Mouse (Mus musculus) liver, postnatal 0 days (tissue): ENCODE results near the gene Cxcl16. TPM values are rescaled to one million over a fixed set of nuclear protein-coding genes. Genes with fewer than 3 reads are reported as not detected.
"Not testable (repeated sequence)": the region's sequence is repeated elsewhere in the genome, so short reads cannot be mapped to it uniquely, and the experiment has no call there.

ENCODE experiments used
- ATAC-seq: fragments of 200-750 bp; cut with Nextera tagmentation; 2 replicates; pipeline ENCODE4 v1.8.0; 2017; ENCODE audit warnings: mild to moderate bottlenecking, moderate library complexity
- DNase-seq: peaks from one replicate; pipeline ENCODE4 v3.0.0-alpha.2; 2016
- H3K27ac ChIP-seq: fragments of 300-500 bp; sonication (generic); 2 replicates; pipeline ENCODE4 v1.5.1; 2014; ENCODE audit warnings: antibody characterized with exemption, moderate library complexity, mild to moderate bottlenecking, low read depth
- H3K27me3 ChIP-seq: fragments of 300-500 bp; sonication (generic); 2 replicates; pipeline ENCODE4 v1.6.1; 2014; ENCODE audit warnings: low read length, control low read depth, mixed read lengths; ENCODE audit not compliant: insufficient read depth
- H3K36me3 ChIP-seq: fragments of 300-500 bp; sonication (generic); replicated peaks from 2 replicates; pipeline ENCODE4 v1.6.1; 2014; ENCODE audit warnings: mild to moderate bottlenecking, control low read depth, low read length, moderate library complexity, mixed read lengths; ENCODE audit not compliant: insufficient read depth
- H3K4me1 ChIP-seq: fragments of 300-500 bp; sonication (generic); 2 replicates; pipeline ENCODE4 v1.6.1; 2014; ENCODE audit warnings: antibody characterized with exemption, mild to moderate bottlenecking, control low read depth; ENCODE audit not compliant: insufficient read depth
- H3K4me2 ChIP-seq: fragments of 300-500 bp; sonication (generic); 2 replicates; pipeline ENCODE4 v1.6.1; 2014; ENCODE audit warnings: low read depth, mild to moderate bottlenecking, low read length, moderate library complexity, mixed read lengths
- H3K4me3 ChIP-seq: fragments of 300-500 bp; sonication (generic); 2 replicates; pipeline ENCODE4 v1.5.1; 2014; ENCODE audit warnings: low read depth, low read length
- H3K9ac ChIP-seq: fragments of 300-500 bp; sonication (generic); replicated peaks from 2 replicates; pipeline ENCODE4 v1.6.1; 2014; ENCODE audit warnings: mild to moderate bottlenecking, moderate library complexity
- H3K9me3 ChIP-seq: fragments of 300-500 bp; sonication (generic); 2 replicates; pipeline ENCODE4 v1.6.1; 2016; ENCODE audit warnings: mild to moderate bottlenecking, control low read depth, low read length, mixed read lengths
- CTCF ChIP-seq: sonication (generic); IDR thresholded peaks from 2 replicates; pipeline ENCODE4 v1.5.1; 2016; ENCODE audit warnings: antibody characterized with exemption, low read depth
- EP300 ChIP-seq: IDR thresholded peaks from 2 replicates; pipeline ENCODE4 v1.6.1; 2016; ENCODE audit warnings: antibody characterized with exemption, low read depth, mild to moderate bottlenecking
- WGBS: fragments of 180-500 bp; shearing (Covaris S2); extraction: QIAGEN DNeasy Blood & Tissue Kit; methylation state at CpG from one replicate; pipeline ENCODE4 v1.1.7; 2014; ENCODE audit not compliant: insufficient replicate concordance; 5-methylcytosine and 5-hydroxymethylcytosine counted together
- polyA plus RNA-seq: library from polyadenylated mRNA; unstranded; fragments of >200 nt; fragmentation: Nextera tagmentation; extraction: Ambion mirVana; gene quantifications from 2 replicates; pipeline ENCODE4 v1.2.1, GENCODE M21; 2015

Gene Cxcl16
- polyA plus RNA-seq, 1 experiment from 2014 or later, result 9.2 TPM

DNA sequence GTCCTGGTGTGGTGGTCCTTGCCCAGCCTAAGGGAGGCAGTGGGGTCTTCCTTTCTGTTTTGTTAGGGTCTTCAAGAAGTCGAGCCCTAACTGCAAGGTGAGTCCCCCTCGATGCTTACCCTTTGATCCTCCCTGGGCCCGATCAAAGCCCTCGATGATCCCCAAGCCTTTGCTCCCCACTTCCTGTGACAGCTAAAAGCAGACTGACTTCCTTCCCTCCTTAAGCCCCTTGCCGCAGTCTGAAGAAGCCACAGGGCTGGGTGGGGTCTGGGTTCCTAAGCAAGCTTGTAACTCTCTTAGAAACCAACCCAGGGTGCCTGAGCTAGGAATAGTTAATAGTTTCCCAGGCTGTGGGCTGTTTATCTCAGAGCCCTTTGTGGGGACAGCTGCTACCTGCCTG lies 24.3 kb downstream of the Cxcl16 start:
- 32% methylated on average over 5 of the region's 5 CpGs for WGBS
- H3K36me3 ChIP-seq, result peaks cover 45% of the 10 kb centered on the region
- no peaks in the 10 kb centered on the region for H3K9me3 ChIP-seq
- no peak for ATAC-seq
- no peak for TF ChIP-seq EP300
- no peak for TF ChIP-seq CTCF
- peak overlapping the region; percentile 44 for H3K27ac ChIP-seq
- peaks cover 30% of the 10 kb centered on the region for H3K4me1 ChIP-seq
- peak overlapping the region; percentile 96 for H3K4me2 ChIP-seq
- H3K9ac ChIP-seq, result peak overlapping the region; percentile 55
- H3K4me3 ChIP-seq, result peak overlapping the region; percentile 79
- no peak for DNase-seq
- no peaks in the 10 kb centered on the region for H3K27me3 ChIP-seq

DNA sequence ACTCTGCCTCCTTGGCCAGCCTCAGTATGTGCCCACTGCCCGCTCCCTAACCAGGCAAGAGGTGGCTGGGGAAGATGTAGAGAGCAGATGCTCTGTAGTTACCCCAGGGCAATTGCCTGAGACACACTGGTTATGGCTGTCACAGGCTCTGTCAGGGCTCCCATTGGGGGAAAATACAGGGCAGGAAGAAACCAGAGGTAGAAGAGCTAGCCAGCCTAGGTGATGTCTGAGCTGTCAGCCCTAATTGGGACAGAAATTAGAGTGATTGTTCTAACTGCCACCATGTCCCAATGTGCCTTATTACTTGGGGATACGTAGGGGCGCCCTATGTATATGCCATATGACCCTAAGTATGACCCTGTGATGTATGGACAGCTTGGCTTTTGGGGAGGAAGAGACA lies 25.8 kb downstream of the Cxcl16 start:
- peaks cover 31% of the 10 kb centered on the region for H3K36me3 ChIP-seq
- H3K27me3 ChIP-seq, result no peaks in the 10 kb centered on the region
- peak overlapping the region; percentile 96 for H3K4me2 ChIP-seq
- H3K27ac ChIP-seq, result peak overlapping the region; percentile 88
- no peak for ATAC-seq
- no peaks in the 10 kb centered on the region for H3K9me3 ChIP-seq
- H3K4me3 ChIP-seq, result peak overlapping the region; percentile 79
- 76% methylated on average over 3 of the region's 3 CpGs for WGBS
- no peak for TF ChIP-seq EP300
- no peak for TF ChIP-seq CTCF
- H3K9ac ChIP-seq, result peak overlapping the region; percentile 55
- peaks cover 26% of the 10 kb centered on the region for H3K4me1 ChIP-seq
- DNase-seq, result no peak

DNA sequence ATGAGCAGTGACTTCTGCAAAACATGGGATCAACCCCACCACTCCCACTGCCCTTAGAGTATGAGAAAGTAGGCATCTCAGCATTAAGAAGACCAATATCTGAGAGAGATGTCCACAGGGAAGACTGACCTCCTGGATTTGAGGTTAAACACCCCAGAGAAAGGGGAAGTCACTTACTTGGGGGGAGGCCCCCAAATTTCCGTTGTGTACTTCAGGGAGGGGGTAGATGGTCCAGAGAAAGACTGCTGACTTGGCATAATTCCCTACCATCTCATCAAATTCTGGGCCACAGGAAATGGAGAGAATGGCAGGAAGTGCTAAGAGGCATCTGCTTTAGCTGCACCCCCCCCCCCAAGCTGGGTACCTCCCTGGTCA lies 26.2 kb downstream of the Cxcl16 start:
- peak overlapping the region; percentile 79 for H3K4me3 ChIP-seq
- peak overlapping the region; percentile 82 for H3K9ac ChIP-seq
- H3K9me3 ChIP-seq, result no peaks in the 10 kb centered on the region
- 26% methylated on average over 1 of the region's 1 CpGs for WGBS
- H3K27ac ChIP-seq, result peak overlapping the region; percentile 88
- H3K27me3 ChIP-seq, result no peaks in the 10 kb centered on the region
- H3K4me1 ChIP-seq, result peaks cover 26% of the 10 kb centered on the region
- H3K36me3 ChIP-seq, result peaks cover 29% of the 10 kb centered on the region
- TF ChIP-seq EP300 (no peak), CTCF (no peak)
- ATAC-seq, result no peak
- DNase-seq, result no peak
- H3K4me2 ChIP-seq, result peak overlapping the region; percentile 96

DNA sequence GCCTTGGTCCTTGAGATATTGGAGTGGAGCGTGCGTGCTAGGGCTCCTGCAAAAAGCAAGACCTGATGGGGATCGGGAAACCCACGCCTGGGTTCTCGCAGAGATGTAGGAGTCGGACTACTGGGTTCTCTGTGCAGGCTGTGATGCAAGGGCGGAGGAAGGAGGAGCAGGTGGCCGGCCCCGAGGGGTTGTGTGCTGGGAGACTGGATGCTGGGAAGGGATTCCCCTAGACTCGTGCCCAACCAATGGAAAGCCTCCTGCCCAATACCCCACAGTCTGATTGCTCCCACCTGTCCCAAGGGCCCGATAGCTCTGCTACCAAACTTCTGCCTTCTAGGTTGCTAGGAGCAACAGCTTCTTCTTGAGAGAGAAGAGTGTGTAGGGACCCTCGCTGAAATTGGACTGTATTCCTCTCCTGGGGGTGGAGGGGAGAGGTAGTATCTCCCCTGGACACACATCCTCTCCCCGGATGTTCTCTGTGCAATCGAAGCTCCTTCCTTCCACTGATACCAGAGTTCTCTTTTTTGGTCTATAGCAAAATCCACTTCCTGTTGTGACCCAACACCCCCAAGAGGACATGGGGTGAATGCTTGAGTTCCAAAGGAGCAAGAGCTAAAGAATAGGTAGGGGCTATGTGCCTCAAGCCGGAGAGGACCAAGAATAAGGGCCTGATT lies 26.8 kb downstream of the Cxcl16 start:
- no peaks in the 10 kb centered on the region for H3K9me3 ChIP-seq
- no peak for ATAC-seq
- TF ChIP-seq CTCF, result no peak
- TF ChIP-seq EP300, result no peak; the same call in 1 of the 2 replicates

DNA sequence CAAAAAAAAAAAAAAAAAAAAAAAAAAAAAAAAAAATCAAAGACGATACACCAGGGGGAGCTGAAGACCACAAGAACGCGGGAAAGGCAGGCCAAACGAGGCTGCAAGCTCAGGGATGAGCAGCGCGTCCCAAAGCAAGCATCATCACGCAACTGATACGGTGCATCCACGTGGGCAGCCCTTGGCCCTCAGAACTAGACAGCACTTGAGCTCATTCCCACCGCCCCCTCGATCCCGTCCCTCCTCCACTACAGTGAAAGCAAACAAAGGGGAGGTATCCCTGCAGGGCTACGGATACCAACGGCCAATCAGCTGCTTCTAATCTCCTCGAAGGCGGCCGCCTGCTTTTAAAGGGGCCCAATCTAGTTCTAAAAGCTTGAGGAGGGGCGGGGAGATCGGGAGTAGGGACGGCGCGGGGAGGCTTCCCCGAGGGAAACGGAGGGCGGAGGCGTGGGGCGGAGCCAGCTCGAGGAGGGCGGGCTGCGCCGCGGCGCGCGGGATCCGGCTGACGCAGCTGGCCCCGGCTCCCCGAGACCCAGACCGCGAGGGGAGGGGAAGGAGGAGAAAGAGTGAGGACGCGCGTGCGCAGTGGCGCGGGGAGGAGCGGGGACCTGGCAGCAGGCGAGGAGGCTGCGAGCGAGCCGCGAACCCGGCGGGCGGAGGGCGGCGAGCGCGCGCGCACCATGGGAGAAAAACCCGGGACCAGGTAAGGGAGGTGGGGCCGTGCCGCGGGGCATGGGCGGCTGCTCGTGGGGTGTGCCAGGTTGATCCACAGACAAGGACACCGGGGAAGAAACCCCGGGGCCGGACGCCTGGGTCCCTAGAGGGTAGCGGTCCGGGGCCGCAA lies 27.5 kb downstream of the Cxcl16 start, which contains the start of gene Arrb2:
Gene Arrb2 (plus strand): TSS at position 588 of the 847 bp plus-strand sequence.
- H3K27ac ChIP-seq, result peak within 1 kb of the TSS; percentile 88
- ATAC-seq, result peak; percentile 92
- H3K27me3 ChIP-seq, result no peaks in the 10 kb centered on the region
- peak within 1 kb of the TSS; percentile 96 for H3K4me2 ChIP-seq
- no peaks in the 10 kb centered on the region for H3K9me3 ChIP-seq
- peak; percentile 66; the same call in 1 of the 2 replicates for TF ChIP-seq EP300
- peak; percentile 76 for TF ChIP-seq CTCF
- H3K9ac ChIP-seq, result peak within 1 kb of the TSS; percentile 82
- peaks cover 26% of the 10 kb centered on the region for H3K4me1 ChIP-seq
- peak; percentile 98 for DNase-seq
- peaks cover 18% of the 10 kb centered on the region for H3K36me3 ChIP-seq
- under 1% methylated on average over 70 of the region's 75 CpGs for WGBS
- peak within 1 kb of the TSS; percentile 79 for H3K4me3 ChIP-seq

More for the DNA sequence above, 26.8 kb downstream of the Cxcl16 start:
- Histone ChIP-seq H3K27me3 (no peaks in the 10 kb centered on the region), H3K27ac (peak overlapping the region; percentile 88), H3K36me3 (peaks cover 24% of the 10 kb centered on the region), H3K4me1 (peaks cover 26% of the 10 kb centered on the region), H3K9ac (peak overlapping the region; percentile 82), H3K4me3 (peak overlapping the region; percentile 79), H3K4me2 (peak overlapping the region; percentile 96)
- DNase-seq, result peak; percentile 39
- WGBS, result 2% methylated on average over 15 of the region's 15 CpGs

DNA sequence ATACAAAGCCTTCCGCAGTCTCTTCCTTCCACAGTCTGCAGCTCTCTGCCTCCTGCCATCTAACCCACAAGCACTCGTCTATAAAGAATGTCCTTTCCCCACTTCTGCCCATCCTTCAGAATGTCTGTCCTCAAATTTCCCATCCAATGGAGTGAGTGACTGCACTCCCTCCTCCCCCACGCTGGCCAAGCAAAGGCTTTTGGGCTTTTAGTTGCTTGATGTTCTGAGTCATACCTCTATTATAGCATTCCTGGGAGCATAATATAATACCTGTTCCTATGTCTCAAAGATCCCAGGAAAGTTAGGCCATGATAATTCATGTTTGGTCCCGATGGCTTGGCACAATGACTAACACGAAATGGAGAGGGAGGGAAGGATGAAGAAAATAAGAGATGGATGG lies 28.2 kb downstream of the Cxcl16 start:
- no peak for ATAC-seq
- H3K4me1 ChIP-seq, result peaks cover 26% of the 10 kb centered on the region
- H3K9me3 ChIP-seq, result no peaks in the 10 kb centered on the region
- H3K4me3 ChIP-seq, result peak overlapping the region; percentile 79; the same call in 1 of the 2 replicates
- no peak for DNase-seq
- TF ChIP-seq CTCF (no peak), EP300 (no peak)
- H3K36me3 ChIP-seq, result peaks cover 12% of the 10 kb centered on the region
- peak overlapping the region; percentile 96 for H3K4me2 ChIP-seq
- H3K27ac ChIP-seq, result peak overlapping the region; percentile 88; the same call in 1 of the 2 replicates
- WGBS, result 45% methylated on average over 5 of the region's 5 CpGs
- H3K27me3 ChIP-seq, result no peaks in the 10 kb centered on the region
- H3K9ac ChIP-seq, result no peak overlapping the region

DNA sequence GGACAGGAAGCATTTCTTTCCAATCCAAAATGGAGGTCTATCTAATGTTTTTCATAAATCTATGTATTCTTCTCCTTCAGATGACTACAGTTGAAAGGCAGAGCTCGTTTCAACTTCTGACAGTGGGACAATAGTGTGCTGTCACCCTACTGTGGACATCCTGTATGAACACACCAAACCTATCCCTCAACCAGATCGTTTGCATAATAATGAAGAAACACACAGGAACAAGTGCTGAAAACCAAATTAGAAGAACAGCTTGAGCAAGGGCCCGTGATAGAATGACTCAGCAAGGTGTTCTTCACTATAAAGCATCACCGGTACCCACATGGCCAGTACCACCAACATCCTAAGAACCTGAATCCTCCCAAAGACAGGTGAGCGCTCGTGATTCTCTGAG lies 33.2 kb downstream of the Cxcl16 start:
- not testable (repeated sequence) for H3K9me3 ChIP-seq, H3K4me3 ChIP-seq, DNase-seq, H3K27ac ChIP-seq, ATAC-seq, H3K9ac ChIP-seq, H3K4me1 ChIP-seq, H3K36me3 ChIP-seq, H3K27me3 ChIP-seq, H3K4me2 ChIP-seq
- WGBS, result 69% methylated on average over 6 of the region's 6 CpGs
